Mouse (Mus musculus): ENCODE data around the gene Thbd.

Gene Thbd

GRCm38 (mm10) chr2:148425709-148426382, 17.9 kb upstream of the Thbd start:
- in situ Hi-C loops (cut with MboI, MseI): no loop called here

GRCm38 (mm10) chr2:148421706-148422105, 13.7 kb upstream of the Thbd start:
- in situ Hi-C loops (cut with MboI, MseI): no loop called here

- in situ Hi-C loops (cut with MboI, MseI): no loop called here
Measured at GRCm38 (mm10) chr2:148421112-148421511, 13.1 kb upstream of the Thbd start.

- in situ Hi-C loops (cut with MboI, MseI): no loop called here
Measured at GRCm38 (mm10) chr2:148419776-148420175, 11.8 kb upstream of the Thbd start.

DNA sequence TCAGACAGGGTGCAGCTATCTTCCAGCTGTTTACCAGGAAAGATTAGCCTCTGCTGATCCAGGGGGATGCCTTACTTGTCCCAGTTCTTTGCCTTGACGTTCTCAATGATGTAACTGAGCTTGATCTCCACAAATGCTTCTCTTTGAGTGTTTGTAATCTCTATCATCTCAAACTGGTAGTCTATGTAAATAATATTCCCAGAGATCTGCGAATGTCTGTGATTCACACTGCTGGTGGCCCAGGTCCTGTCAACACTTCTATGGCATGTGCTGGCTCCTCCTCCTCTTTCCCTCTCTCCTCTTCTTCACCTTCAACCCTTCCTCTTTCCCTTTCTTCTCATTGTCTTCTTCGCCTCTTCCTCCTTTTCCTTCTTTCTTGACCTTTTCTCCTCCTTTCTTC, 11.2 kb upstream of the Thbd start:
- in situ Hi-C loops (cut with MboI, MseI): no loop called here

GRCm38 (mm10) chr2:148409821-148410220, 1.8 kb upstream of the Thbd start:
- in situ Hi-C loops (cut with MboI, MseI): loop anchor here (10.0 kb wide), 1 partner anchor 1745 kb away; no protein-coding TSS in a partner anchor

GRCm38 (mm10) chr2:148409141-148409540, 1.2 kb upstream of the Thbd start:
- in situ Hi-C loops (cut with MboI, MseI): loop anchor here (10.0 kb wide), 1 partner anchor 1744 kb away; no protein-coding TSS in a partner anchor

GRCm38 (mm10) chr2:148408761-148409120, 753 bp upstream of the Thbd start:
- in situ Hi-C loops (cut with MboI, MseI): loop anchor here (10.0 kb wide), 1 partner anchor 1744 kb away; no protein-coding TSS in a partner anchor

DNA sequence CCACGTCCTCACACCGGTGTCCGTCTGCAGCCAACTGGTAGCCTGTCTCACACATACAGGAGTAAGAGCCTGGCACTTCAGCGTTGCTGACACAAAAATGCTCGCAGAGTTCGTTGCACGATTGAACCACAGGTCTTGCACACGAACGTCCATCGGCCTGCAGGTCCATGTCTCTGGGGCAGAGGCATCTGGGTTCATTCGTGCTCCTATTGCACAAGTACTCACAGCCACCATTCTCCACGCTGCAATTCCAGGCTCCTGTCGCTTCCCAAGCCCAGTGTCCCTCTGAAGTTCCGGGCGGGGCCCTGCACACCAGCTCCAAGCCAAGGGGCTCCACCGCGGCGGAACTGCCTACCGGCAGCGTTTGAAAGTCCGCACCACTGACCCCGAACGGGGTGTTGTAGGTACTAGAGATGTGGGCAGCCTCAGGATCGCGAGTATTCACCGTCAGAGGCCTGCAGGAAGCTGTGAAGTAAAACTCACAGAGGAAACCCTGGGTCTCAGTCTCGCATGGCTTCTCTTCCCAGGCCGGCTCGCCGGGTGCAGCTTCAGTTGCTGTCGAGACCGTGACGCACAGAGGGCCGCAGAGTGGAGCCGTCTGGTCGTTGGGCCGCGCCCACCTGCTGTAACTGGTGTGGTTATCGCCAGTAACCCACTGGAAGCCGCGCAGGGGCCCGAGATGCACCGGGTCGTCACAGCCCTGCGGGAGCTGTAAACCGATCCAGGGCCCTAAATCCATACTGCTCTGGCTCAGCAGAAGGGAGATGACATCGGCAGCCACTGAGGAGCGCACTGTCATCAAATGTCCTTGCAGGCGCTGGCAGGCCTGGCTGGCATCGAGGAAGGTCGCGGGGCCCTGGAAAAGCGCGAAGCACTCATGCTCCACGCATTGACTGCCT, 768 bp downstream of the Thbd start:
- in situ Hi-C loops (cut with MboI, MseI): loop anchor here (10.0 kb wide), 1 partner anchor 1742 kb away; no protein-coding TSS in a partner anchor

GRCm38 (mm10) chr2:148406160-148406970, 1.6 kb downstream of the Thbd start:
- in situ Hi-C loops (cut with MboI, MseI): loop anchor here (10.0 kb wide), 1 partner anchor 1742 kb away; no protein-coding TSS in a partner anchor

GRCm38 (mm10) chr2:148404906-148405305, 3.1 kb downstream of the Thbd start:
- in situ Hi-C loops (cut with MboI, MseI): loop anchor here (10.0 kb wide), 1 partner anchor 1740 kb away; no protein-coding TSS in a partner anchor

DNA sequence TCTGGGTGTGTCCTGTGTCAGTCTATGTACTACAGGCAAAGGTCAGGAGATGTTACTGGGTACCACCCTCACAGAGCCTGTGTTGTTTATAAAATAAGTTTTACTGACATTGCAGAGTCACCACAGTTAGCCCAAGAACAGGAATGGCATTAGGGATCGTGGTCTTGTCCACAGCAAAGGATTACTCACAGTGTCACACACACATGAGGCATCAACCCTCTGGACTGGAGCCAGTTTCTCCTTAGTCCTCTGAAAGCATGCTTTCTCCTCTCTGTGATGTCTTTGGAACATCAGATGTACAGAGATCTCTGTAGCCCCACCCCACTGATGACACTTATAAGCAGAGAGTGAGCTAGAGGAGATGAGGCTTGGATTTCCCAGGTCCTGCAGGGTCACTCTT, 5.8 kb downstream of the Thbd start:
- in situ Hi-C loops (cut with MboI, MseI): loop anchor here (10.0 kb wide), 1 partner anchor 1737 kb away; no protein-coding TSS in a partner anchor

DNA sequence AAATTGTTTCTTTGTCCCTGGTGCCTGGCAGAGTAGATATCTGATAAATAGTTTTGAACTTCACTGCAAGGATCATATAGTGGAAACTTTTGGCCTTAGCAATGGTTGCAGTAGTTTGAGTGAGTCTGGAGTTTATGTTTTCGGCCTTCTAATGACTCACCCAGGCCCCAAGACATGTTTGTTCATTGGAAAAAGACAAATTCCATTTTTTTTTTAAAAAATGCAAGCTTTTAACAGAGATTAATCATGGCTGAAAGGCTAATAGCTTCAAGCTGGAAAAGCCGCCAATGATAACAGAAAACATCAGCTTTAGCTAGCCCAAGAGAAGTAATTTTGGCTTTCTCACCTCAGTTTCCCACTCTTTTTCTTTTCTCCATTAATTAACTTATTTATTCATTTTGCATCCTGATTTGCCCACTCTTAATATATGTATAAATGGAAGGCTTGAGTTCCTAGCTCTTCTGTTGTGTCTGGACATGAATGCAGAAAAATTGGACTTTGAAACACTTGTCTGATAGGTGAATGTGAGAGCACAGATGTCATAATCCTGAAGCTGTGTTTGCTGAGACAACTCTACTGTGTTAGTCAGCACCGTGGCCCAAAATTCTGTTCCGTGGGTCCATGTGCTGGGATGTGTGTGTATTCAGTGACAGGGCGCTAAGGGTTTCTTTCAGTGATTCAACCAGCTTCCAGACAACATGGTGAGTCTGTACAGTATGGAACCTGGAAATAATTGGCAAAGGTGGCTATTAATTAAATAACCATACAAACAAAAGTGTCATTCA, 8.9 kb downstream of the Thbd start:
- in situ Hi-C loops (cut with MboI, MseI): no loop called here

- in situ Hi-C loops (cut with MboI, MseI): no loop called here
Measured at GRCm38 (mm10) chr2:148397784-148398100, 10.2 kb downstream of the Thbd start.

DNA sequence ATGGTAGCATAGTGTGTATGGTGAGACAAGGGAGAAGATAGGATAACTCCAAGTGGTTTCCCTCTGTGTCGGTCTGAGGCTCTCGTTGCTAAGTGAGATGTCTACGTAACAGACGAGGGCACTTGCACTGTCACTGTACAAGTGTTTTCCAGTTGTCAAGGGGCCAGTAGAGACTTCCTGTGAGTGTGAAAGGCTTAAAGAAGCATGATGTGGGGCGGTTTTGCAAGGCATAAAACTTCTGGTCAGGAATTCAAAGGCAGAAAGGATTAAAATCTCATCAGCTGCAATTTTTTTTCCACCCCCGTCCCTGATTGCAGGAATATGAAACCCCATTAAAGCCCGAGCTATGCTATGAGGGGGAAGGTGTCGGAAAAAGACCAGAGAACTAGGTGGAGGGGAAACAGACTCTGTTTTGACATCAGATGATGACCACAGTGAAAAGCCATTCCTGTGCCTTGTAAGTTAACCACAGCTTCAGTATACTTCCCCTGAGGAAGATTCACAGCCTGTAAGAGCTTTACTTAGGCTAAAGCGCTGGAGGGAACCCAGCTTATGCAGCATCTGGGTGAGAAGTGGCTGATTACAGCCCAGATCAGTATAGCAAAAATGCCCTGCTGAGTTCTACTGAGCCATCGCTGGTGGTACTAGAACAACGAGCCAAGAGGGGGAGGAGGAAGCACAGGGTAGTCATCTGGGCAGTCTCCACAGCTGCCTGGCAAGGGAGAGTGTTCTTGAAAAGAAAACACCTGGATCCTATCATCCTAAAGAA, 10.8 kb downstream of the Thbd start:
- in situ Hi-C loops (cut with MboI, MseI): no loop called here

DNA sequence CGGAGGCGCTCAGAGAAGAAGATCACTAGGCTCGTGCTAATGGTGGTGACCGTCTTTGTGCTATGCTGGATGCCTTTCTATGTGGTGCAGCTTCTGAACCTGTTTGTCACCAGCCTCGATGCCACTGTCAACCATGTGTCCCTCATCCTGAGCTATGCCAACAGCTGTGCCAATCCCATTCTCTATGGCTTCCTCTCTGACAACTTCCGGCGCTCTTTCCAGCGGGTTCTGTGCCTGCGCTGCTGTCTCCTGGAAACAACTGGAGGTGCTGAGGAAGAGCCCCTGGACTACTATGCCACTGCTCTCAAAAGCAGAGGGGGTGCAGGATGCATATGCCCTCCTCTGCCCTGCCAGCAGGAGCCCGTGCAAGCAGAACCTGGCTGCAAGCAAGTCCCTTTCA, 11.8 kb downstream of the Thbd start:
- in situ Hi-C loops (cut with MboI, MseI): no loop called here

DNA sequence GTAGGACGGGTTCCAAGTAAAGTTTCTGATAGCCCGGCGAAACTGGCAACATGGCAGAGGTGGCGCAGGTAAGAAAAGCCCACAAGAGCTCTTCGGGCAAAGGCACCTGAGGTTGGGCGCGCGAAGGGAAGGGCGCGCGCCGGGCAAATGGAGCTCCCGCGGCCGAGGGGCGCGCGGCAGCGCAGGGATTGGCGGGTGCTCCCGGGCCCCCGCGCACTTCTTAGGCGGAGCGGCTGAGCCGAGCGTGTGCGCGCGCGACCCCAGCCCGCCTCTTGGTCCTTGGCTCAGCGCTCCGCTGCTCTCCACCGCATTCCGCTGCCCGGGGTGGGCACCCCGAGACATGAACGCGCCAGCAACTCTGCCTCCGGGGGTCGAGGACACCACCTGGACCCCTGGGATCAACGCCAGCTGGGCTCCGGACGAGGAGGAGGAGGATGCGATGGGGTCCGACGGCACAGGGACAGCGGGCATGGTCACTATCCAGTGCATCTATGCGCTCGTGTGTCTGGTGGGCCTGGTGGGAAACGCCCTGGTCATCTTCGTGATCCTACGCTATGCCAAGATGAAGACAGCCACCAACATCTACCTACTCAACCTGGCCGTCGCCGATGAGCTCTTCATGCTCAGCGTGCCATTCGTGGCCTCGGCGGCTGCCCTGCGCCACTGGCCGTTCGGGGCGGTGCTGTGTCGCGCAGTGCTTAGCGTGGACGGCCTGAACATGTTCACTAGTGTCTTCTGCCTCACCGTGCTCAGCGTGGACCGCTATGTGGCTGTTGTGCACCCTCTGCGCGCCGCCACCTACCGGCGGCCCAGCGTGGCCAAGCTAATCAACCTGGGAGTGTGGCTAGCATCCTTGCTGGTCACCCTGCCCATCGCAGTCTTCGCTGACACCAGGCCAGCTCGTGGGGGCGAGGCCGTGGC, 12.6 kb downstream of the Thbd start, which contains the start of gene Sstr4:
Sstr4 (plus strand) TSS at position 214 of the 921 bp plus-strand sequence.
- in situ Hi-C loops (cut with MboI, MseI): no loop called here

GRCm38 (mm10) chr2:148393846-148394245, 14.1 kb downstream of the Thbd start:
- in situ Hi-C loops (cut with MboI, MseI): no loop called here

GRCm38 (mm10) chr2:148393149-148393548, 14.8 kb downstream of the Thbd start:
- in situ Hi-C loops (cut with MboI, MseI): no loop called here

Data from T-helper 2 cell (primary cell).